Mouse (Mus musculus) CH12.LX (cell line): ENCODE measurements at regions not wholly inside any gene's neighbourhood (a gene's known extent, or its start where the extent isn't known, plus 50 kb on each side); places are given as distances from the start of the nearest gene placed in this dataset.

Experiments used
- DNase-seq: peaks from one replicate; pipeline ENCODE4 v3.0.0-alpha.2; 2013; ENCODE audit errors: extremely low read depth
- H3K27ac ChIP-seq: 2 replicates; pipeline ENCODE4 v1.5.1; 2012; ENCODE audit warnings: low read depth, mild to moderate bottlenecking, control low read depth, moderate library complexity; ENCODE audit not compliant: insufficient read depth
- H3K27me3 ChIP-seq: replicated peaks from 2 replicates; pipeline ENCODE3; 2012; ENCODE audit warnings: inconsistent platforms
- H3K36me3 ChIP-seq, 2 experiments: replicated peaks in 1 of 2; 2 replicates each; pipeline versions ENCODE3 to v1.6.1; 2012; ENCODE audit warnings: inconsistent platforms in 1 of 2, low read length in 1 of 2, mild to moderate bottlenecking in 1 of 2, mixed read lengths in 1 of 2, moderate library complexity in 1 of 2; ENCODE audit not compliant: control insufficient read depth in 1 of 2, insufficient read depth in 1 of 2
- H3K4me1 ChIP-seq, 2 experiments: 2 replicates each; pipeline ENCODE4 v1.6.1; 2012; ENCODE audit warnings: inconsistent platforms in 1 of 2, moderate library complexity in 1 of 2; ENCODE audit not compliant: insufficient read depth in 2 of 2, control insufficient read depth in 1 of 2
- H3K4me2 ChIP-seq: 2 replicates; pipeline ENCODE4 v1.6.1; 2012; ENCODE audit warnings: low read depth, mild to moderate bottlenecking, control low read depth; ENCODE audit not compliant: poor library complexity, insufficient read depth, severe bottlenecking
- H3K4me3 ChIP-seq, 3 experiments: fragments of 150-350 bp in 1 of 3; sonication (generic) in 1 of 3; replicated peaks in 1 of 3; 2 replicates each; pipeline versions ENCODE3 to v1.5.1; 2011 to 2012; ENCODE audit warnings: low read depth in 2 of 3, low read length in 2 of 3, mild to moderate bottlenecking in 2 of 3, moderate library complexity in 2 of 3, control low read depth in 1 of 3, improper control_type of control experiment in 1 of 3, inconsistent platforms in 1 of 3, mixed read lengths in 1 of 3; ENCODE audit not compliant: poor library complexity in 1 of 3
- H3K79me2 ChIP-seq: replicated peaks from 2 replicates; pipeline ENCODE4 v1.6.1; 2012; ENCODE audit warnings: mild to moderate bottlenecking, moderate library complexity; ENCODE audit not compliant: control insufficient read depth, poor library complexity, insufficient read depth, severe bottlenecking; ENCODE audit errors: extremely low read depth
- H3K9ac ChIP-seq: 2 replicates; pipeline ENCODE4 v1.6.1; 2012; ENCODE audit warnings: low read depth, mild to moderate bottlenecking, control low read depth, moderate library complexity; ENCODE audit not compliant: insufficient read depth
- H3K9me3 ChIP-seq: replicated peaks from 2 replicates; pipeline ENCODE3; 2012; ENCODE audit warnings: low read length, inconsistent platforms, mixed read lengths
- CHD2 ChIP-seq: IDR thresholded peaks from 2 replicates; pipeline ENCODE4 v1.6.1; 2011; ENCODE audit warnings: low read length, improper control_type of control experiment
- CTCF ChIP-seq, 2 experiments: IDR thresholded peaks in 1 of 2; conservative IDR thresholded peaks in 1 of 2; 2 replicates each; pipeline ENCODE4 v1.5.1; 2011 to 2012; ENCODE audit warnings: low read depth in 2 of 2, low read length in 2 of 2, improper control_type of control experiment in 1 of 2, inconsistent platforms in 1 of 2, mild to moderate bottlenecking in 1 of 2, moderate library complexity in 1 of 2
- ELF1 ChIP-seq: IDR thresholded peaks from 2 replicates; pipeline ENCODE4 v1.6.1; 2014; ENCODE audit warnings: low read depth, mild to moderate bottlenecking, inconsistent platforms, low read length, improper control_type of control experiment
- EP300 ChIP-seq: IDR thresholded peaks from 2 replicates; pipeline ENCODE4 v1.6.1; 2011; ENCODE audit warnings: low read length, improper control_type of control experiment
- HCFC1 ChIP-seq: IDR thresholded peaks from 2 replicates; pipeline ENCODE4 v1.6.1; 2012; ENCODE audit warnings: low read depth, mild to moderate bottlenecking, inconsistent platforms, low read length, improper control_type of control experiment
- IRF4 ChIP-seq: IDR thresholded peaks from 2 replicates; pipeline ENCODE4 v1.6.1; 2014; ENCODE audit warnings: low read depth, mild to moderate bottlenecking, inconsistent platforms, low read length, improper control_type of control experiment
- JUN ChIP-seq: IDR thresholded peaks from 2 replicates; pipeline ENCODE4 v1.6.1; 2011; ENCODE audit warnings: low read depth, mild to moderate bottlenecking, low read length, improper control_type of control experiment, moderate library complexity; ENCODE audit not compliant: insufficient read depth
- JUND ChIP-seq: conservative IDR thresholded peaks from 2 replicates; pipeline ENCODE4 v1.6.1; 2011; ENCODE audit warnings: low read depth, low read length, improper control_type of control experiment
- MAFK ChIP-seq: IDR thresholded peaks from 2 replicates; pipeline ENCODE4 v1.6.1; 2011; ENCODE audit warnings: low read length, improper control_type of control experiment; ENCODE audit not compliant: insufficient replicate concordance
- MAX ChIP-seq: IDR thresholded peaks from 2 replicates; pipeline ENCODE4 v1.6.1; 2011; ENCODE audit warnings: low read length, improper control_type of control experiment
- MEF2A ChIP-seq: IDR thresholded peaks from 2 replicates; pipeline ENCODE4 v1.6.1; 2014; ENCODE audit warnings: low read depth, mild to moderate bottlenecking, inconsistent platforms, low read length, improper control_type of control experiment, borderline replicate concordance
- MXI1 ChIP-seq: IDR thresholded peaks from 2 replicates; pipeline ENCODE4 v1.6.1; 2011; ENCODE audit warnings: mild to moderate bottlenecking, low read depth, low read length, improper control_type of control experiment
- NELFE ChIP-seq: IDR thresholded peaks from 2 replicates; pipeline ENCODE4 v1.6.1; 2011; ENCODE audit warnings: low read depth, low read length, improper control_type of control experiment
- NRF1 ChIP-seq: IDR thresholded peaks from 2 replicates; pipeline ENCODE4 v1.6.1; 2014; ENCODE audit warnings: low read depth, mild to moderate bottlenecking, inconsistent platforms, low read length, improper control_type of control experiment, moderate library complexity
- POLR2A ChIP-seq: IDR thresholded peaks from 2 replicates; pipeline ENCODE4 v1.6.1; 2011; ENCODE audit warnings: low read depth, mild to moderate bottlenecking, improper control_type of control experiment, low read length
- RCOR1 ChIP-seq: conservative IDR thresholded peaks from 2 replicates; pipeline ENCODE4 v1.6.1; 2012; ENCODE audit warnings: low read depth, mild to moderate bottlenecking, inconsistent platforms, low read length, improper control_type of control experiment
- SMC3 ChIP-seq: IDR thresholded peaks from 2 replicates; pipeline ENCODE4 v1.6.1; 2011; ENCODE audit warnings: low read depth, low read length, improper control_type of control experiment
- TCF12 ChIP-seq: IDR thresholded peaks from 2 replicates; pipeline ENCODE4 v1.6.1; 2014; ENCODE audit warnings: low read depth, mild to moderate bottlenecking, inconsistent platforms, low read length, improper control_type of control experiment
- USF1 ChIP-seq: IDR thresholded peaks from 2 replicates; pipeline ENCODE4 v1.6.1; 2014; ENCODE audit warnings: low read depth, mild to moderate bottlenecking, inconsistent platforms, low read length, improper control_type of control experiment
- ZNF384 ChIP-seq: IDR thresholded peaks from 2 replicates; pipeline ENCODE4 v1.6.1; 2012; ENCODE audit warnings: low read depth, low read length, improper control_type of control experiment, inconsistent platforms
- dilution Hi-C: fragments of 300-500 bp; cut with MboI; formaldehyde crosslinking; loops from 2 replicates; pipeline ENCODE4 v1.14.3; 2020; ENCODE audit warnings: low sequenced_read_pairs; ENCODE audit not compliant: extremely low pct_unique_long_range_greater_than_20kb, extremely low pct_ligation_motif_present
- in situ Hi-C: fragments of 300-500 bp; cut with MboI; formaldehyde crosslinking; loops from 3 replicates; pipeline ENCODE4 v1.14.3; 2019; ENCODE audit warnings: low sequenced_read_pairs, low pct_ligation_motif_present, low pct_unique_long_range_greater_than_20kb, mixed read lengths

GRCm38 (mm10) chr11:10105077-10105476 is 913.3 kb downstream of the Abca13 start:
- no peaks in the 10 kb centered on the region for H3K79me2 ChIP-seq
- H3K36me3 ChIP-seq, result no peaks in the 10 kb centered on the region
- no peak for DNase-seq
- H3K4me3 ChIP-seq, result no peak overlapping the region
- in situ Hi-C loops (no loop called here), dilution Hi-C loops (no loop called here)
- no peaks in the 10 kb centered on the region for H3K4me1 ChIP-seq
- H3K27ac ChIP-seq, result no peak overlapping the region
- H3K4me2 ChIP-seq, result no peak overlapping the region
- H3K9me3 ChIP-seq, result peaks cover 42% of the 10 kb centered on the region
- TF ChIP-seq CHD2, result no peak
- H3K27me3 ChIP-seq, result no peaks in the 10 kb centered on the region
- no peak overlapping the region for H3K9ac ChIP-seq

GRCm38 (mm10) chr11:10142161-10142560 is 950.4 kb downstream of the Abca13 start:
- peaks cover 28% of the 10 kb centered on the region for H3K9me3 ChIP-seq
- H3K4me2 ChIP-seq, result no peak overlapping the region
- no peaks in the 10 kb centered on the region for H3K36me3 ChIP-seq
- H3K4me1 ChIP-seq, result no peaks in the 10 kb centered on the region
- no peak overlapping the region for H3K4me3 ChIP-seq
- no peak for TF ChIP-seq ELF1
- TF ChIP-seq JUND, result no peak
- no peak for TF ChIP-seq MAFK
- no peak for TF ChIP-seq IRF4
- TF ChIP-seq NRF1, result no peak
- no peak for TF ChIP-seq ZNF384
- no peak for TF ChIP-seq POLR2A
- TF ChIP-seq JUN, result no peak
- TF ChIP-seq CTCF (conservative IDR thresholded peaks at IDR 0.05 in 1 of 2, IDR thresholded peaks at IDR 0.05 in 1 of 2; ENCODE audit: low read depth in 2 of 2, low read length in 2 of 2), result no peak
- TF ChIP-seq RCOR1, result no peak
- TF ChIP-seq NELFE, result no peak
- TF ChIP-seq MAX, result no peak
- no peak for TF ChIP-seq TCF12
- no peak for TF ChIP-seq MXI1
- TF ChIP-seq SMC3, result no peak
- no peak for TF ChIP-seq EP300
- TF ChIP-seq USF1, result no peak
- TF ChIP-seq MEF2A, result no peak
- no peak for TF ChIP-seq HCFC1
- dilution Hi-C loops (no loop called here), in situ Hi-C loops (no loop called here)
- no peaks in the 10 kb centered on the region for H3K27me3 ChIP-seq
- DNase-seq, result no peak
- H3K9ac ChIP-seq, result no peak overlapping the region
- no peak overlapping the region for H3K27ac ChIP-seq
- H3K79me2 ChIP-seq, result no peaks in the 10 kb centered on the region
